In genomic region chr12:71701753-71702152, GRCm38 (mm10) we compare ENCODE assay signal across 9 mouse cellular contexts.
A peak's percentile ranks its signal among the peaks of the same experiment; 100 is the strongest.
DNase-seq lines count a peak whose midpoint lies in the region; ATAC-seq and TF ChIP-seq lines count a peak whose summit lies in the region.
"Had no signal": no experiment of that assay in that cellular context is flagged by ENCODE, and none has a peak within 500 bp of the region (broad histone marks: within the 10 kb centered on the region; RNA-seq: fewer than 3 reads in every experiment).

No protein-coding gene starts in this region.

- DNase-seq in kidney, adult 2 months, result peak; percentile 21
- no peak for DNase-seq in kidney, adult 11 months
- DNase-seq in Patski (ENCODE audit: low read depth, low spot score), result no peak
- DNase-seq in cerebellum, adult 9-11 months, result peak; percentile 12
- DNase-seq in kidney, postnatal 14 days, result peak; percentile 5
- DNase-seq in retina, postnatal 1 day, result peak; percentile 34
- no peak for DNase-seq in urinary bladder, postnatal 14 days (ENCODE audit: low spot score)
- no peak for DNase-seq in urinary bladder, postnatal 36 days (ENCODE audit: low spot score in 2 of 2)

- no peaks in the 10 kb centered on the region for H3K36me3 ChIP-seq in kidney, adult 2 months (ENCODE audit: control insufficient read depth, insufficient read depth, low read length)
- H3K36me3 ChIP-seq: liver, embryonic 15.5 days had no signal

- no peak for TF ChIP-seq POLR2A in kidney, adult 2 months (IDR thresholded peaks at IDR 0.05; ENCODE audit: low read depth, low read length)

- H3K27ac ChIP-seq in kidney, adult 2 months (ENCODE audit: insufficient read depth, low read depth, low read length), result no peak overlapping the region
- H3K27ac ChIP-seq: liver, embryonic 15.5 days had no signal

- WGBS in kidney, adult 2 months, result 86% methylated on average over 2 of the region's 2 CpGs

- no peak for ATAC-seq in Patski

- in situ Hi-C loops in Patski (cut with MboI; ENCODE audit: low pct_unique_long_range_greater_than_20kb), result loop anchor here (5.0 kb wide), 1 partner anchor 389 kb away; no protein-coding TSS in a partner anchor

- H3K4me1 ChIP-seq in kidney, adult 2 months (ENCODE audit: control insufficient read depth, insufficient read depth, low read length), result no peaks in the 10 kb centered on the region
- H3K4me1 ChIP-seq: liver, embryonic 15.5 days had no signal

- peak; percentile 35; the same call in 1 of the 2 replicates for TF ChIP-seq CTCF in kidney, adult 2 months (conservative IDR thresholded peaks at IDR 0.05; ENCODE audit: insufficient read depth, insufficient read length, low read depth, low read length)
- TF ChIP-seq CTCF in Patski (IDR thresholded peaks at IDR 0.05), result peak; percentile 55

- no peaks in the 10 kb centered on the region for H3K27me3 ChIP-seq in kidney, adult 2 months (replicated peaks; ENCODE audit: control insufficient read depth, insufficient read depth, low read length)
- H3K27me3 ChIP-seq in Patski, result no peaks in the 10 kb centered on the region
- H3K27me3 ChIP-seq: liver, embryonic 15.5 days had no signal

- POLR2A ChIA-PET in Patski (lab: Charles Lee), result no interaction called here

- H3K4me3 ChIP-seq in kidney, adult 2 months (ENCODE audit: insufficient read depth, low read depth, low read length), result no peak overlapping the region
- H3K4me3 ChIP-seq: liver, embryonic 15.5 days had no signal

- CTCF ChIA-PET in Patski (lab: Charles Lee), result no interaction called here

Comparison
In these comparisons a context has a peak if more than half of its experiments do, and no peak if none do; other contexts are left out.
1. DNase-seq: peak in kidney, adult 2 months (single experiment), cerebellum, adult 9-11 months (single experiment), kidney, postnatal 14 days (single experiment) and retina, postnatal 1 day (single experiment); none in kidney, adult 11 months (single experiment), Patski (single experiment), urinary bladder, postnatal 14 days (single experiment) and urinary bladder, postnatal 36 days (0 of 2).